Mouse (Mus musculus): Measurements from ENCODE around the gene Rsg1.

DNA sequence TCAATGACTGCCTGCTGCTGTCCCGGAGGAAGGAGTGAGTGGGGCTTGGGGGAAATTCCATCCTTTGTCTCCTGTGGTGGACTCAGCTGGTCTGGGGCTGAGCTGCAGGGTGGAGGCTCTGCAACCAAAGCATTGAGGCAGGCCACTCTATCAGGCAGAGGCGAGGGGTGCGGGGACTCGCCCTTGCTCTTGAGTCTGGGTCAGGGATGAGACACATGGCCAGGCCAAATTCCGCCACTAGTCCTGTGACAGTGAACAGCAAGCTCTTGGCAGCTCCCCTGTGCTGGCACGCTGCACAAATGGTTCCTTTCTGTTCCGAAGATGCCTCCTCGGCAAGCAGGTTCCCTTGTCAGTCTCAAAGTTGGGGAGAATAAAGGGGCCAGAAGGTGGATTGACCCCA is 37.3 kb downstream of the Rsg1 start:
- TF ChIP-seq CTCF (IDR thresholded peaks at IDR 0.05) (no peak), EP300 (IDR thresholded peaks at IDR 0.05; ENCODE audit: insufficient read depth, low read depth, low read length) (peak; percentile 90)

All from heart, adult 2 months (tissue).